Mouse (Mus musculus): ENCODE results near the gene Fscn3.

Fscn3 gene

DNA sequence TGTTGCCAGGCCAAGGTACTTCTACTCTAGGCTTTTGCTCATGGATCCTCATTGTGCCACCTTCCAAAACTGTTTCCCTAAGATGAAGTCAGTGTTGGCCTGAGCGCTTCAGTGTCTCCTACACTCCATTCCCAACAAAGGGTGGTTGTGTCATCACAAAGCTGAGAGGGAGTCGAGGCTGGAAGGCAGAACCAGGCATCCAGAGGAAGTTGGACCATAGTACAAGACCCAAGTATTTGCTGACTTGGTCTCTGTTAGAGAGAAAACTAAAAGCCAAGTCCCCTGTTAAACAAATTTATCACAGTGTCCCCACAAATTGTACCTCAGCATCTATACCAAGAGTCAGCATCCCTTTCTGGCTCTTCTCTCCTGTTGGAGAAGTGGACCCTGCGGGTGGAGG, 701 bp downstream of the Fscn3 start, which contains the start of gene Gcc1:
Gene Gcc1 (minus strand): TSS at position 101 of the 400 bp plus-strand sequence.
- no peak for DNase-seq

DNA sequence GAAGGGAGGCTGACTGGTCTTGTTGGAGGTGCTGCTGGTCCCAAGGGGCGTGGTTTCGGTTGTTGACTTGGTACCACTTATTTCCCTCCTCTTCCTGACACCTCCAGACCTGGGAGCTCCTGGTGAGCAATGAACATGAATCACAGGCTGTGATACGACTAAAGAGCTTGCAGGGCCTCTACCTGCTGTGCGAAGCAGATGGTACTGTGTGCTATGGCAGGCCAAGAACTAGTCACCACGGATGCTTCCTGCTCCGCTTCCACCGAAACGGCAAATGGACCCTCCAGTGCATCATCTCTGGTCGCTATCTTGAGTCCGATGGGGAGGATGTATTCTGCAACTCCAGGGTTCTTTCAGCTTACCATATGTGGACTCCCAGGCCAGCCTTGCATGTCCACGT, 2.3 kb downstream of the Fscn3 start:
- peak; percentile 66 for DNase-seq

GRCm38 (mm10) chr6:28430795-28431537, 3.4 kb downstream of the Fscn3 start:
- DNase-seq = no peak

DNA sequence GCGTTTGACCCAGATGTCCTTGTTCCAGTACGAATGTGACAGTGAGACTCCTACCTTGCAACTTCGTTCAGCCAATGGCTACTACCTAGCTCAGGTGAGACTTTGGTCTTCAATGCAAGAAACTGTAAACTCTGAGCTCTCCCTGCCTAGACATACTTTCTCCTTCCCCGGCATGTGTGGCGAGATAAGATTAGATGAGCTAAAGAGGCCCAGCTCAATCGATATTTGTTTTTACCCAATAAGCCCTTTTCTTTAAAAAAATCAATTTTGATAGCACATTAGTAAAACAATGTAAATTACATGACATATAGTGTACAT, 3.9 kb downstream of the Fscn3 start:
- no peak for DNase-seq

DNA sequence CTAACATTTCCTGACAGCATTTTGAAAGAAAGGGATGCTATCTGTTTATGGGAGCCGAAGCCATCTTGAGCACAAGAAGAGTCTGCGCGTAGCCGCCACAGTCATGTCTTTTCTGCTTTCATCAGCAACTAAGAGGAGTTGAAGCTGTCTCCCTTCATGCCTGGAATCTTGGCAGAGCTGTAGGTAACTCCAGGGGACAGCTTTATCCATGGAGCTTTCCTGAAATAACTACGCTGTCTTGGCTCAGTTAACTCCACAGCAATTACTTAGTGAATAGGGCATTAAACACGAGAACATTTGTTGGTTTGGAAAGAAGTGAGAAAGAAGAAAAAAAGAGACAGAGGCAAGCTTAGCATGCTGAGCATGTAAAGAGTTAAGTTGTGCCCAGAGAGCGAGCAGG, 20.3 kb downstream of the Fscn3 start:
- no peak for DNase-seq

DNA sequence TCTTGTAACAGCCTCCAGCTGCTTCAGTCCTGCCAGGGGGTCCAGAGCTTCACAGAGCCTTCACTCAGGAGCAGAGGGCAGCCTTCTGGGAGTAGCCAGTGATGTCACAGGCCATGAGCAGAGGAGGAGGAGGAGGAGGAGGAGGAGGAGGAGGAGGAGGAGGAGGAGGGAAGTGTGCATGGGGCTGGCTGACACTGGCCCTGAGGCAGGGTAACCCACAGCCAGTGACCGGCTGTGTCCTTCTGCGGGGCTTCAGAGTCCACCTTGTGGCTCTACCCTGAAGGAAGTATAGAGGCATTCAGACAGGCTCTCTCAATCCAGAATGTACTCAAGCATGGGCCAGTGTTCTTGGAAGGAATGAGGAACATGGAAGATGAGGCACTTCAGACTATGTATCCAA, 21.7 kb downstream of the Fscn3 start, which contains the start of gene Pax4:
Gene Pax4 (minus strand): TSS at position 101 of the 400 bp plus-strand sequence.
- DNase-seq = no peak

- DNase-seq = no peak
These were observed 22.9 kb downstream of the Fscn3 start for GRCm38 (mm10) chr6:28450481-28450880.

DNA sequence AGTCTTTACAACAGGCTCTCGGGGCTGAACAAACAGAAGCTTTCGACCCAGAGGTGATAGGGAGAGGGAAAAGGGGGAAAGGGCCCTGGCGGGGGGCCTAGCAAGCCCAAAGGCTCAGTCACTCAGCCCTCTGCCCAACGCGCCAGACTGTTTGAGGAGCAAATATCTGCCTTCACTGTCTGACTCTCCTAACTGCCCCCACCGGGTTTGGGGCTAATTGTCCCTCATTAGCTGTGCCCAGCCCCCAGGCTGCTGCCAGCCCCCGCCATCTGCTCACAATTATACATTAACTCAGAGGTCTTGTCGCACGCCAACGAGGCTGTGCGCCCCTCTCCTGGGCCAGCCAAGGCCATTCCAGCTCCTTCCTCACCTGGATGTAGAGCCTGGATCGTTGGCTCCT, 23.4 kb downstream of the Fscn3 start:
- DNase-seq = no peak

DNA sequence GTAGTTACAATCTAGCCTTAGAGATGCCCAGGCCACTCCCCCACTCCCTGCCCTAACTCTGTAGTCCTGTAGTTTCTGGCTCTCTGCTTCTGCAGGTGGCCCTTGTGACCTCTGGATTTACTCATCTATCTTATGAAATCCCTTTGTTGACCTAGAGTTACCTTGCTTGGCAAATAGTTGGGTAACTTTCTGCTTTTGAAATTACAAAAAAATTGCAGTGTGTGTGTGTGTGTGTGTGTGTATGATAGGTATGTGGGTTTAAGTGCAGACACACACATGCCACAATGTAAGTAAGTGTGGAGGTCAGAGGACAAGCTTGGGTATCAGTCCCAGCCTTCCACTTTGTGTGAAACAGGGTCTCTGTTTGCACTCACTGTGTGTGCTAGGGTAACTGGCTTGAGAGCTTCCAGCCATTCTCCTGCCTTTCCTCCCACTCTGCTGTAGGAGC, 31.7 kb downstream of the Fscn3 start:
- no peak for DNase-seq

GRCm38 (mm10) chr6:28460534-28460933, 32.9 kb downstream of the Fscn3 start:
- peak; percentile 68 for DNase-seq

GRCm38 (mm10) chr6:28464630-28465029, 37.0 kb downstream of the Fscn3 start:
- DNase-seq = no peak

- DNase-seq = no peak
These were observed 42.5 kb downstream of the Fscn3 start for GRCm38 (mm10) chr6:28470017-28470602.

DNA sequence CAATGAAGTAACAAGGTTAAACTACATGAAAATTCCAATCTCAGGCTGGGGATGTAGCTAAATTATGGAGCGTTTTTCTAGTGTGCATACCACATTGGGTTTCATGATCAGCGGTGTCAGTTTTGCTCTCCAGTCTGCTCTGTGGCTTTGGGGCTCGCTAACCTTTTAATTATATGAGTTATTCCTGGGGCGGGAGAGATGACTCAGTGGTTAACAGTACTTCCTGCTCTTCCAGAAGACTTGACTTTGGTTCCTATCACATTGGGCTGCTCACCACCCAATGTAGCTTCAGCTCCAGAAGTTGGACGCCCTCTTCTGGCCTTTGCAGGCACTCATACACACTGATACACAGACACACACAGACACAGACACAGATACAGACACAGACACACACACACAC, 43.0 kb downstream of the Fscn3 start:
- DNase-seq = no peak

- no peak for DNase-seq
These were observed 43.9 kb downstream of the Fscn3 start for GRCm38 (mm10) chr6:28471284-28472035.

DNA sequence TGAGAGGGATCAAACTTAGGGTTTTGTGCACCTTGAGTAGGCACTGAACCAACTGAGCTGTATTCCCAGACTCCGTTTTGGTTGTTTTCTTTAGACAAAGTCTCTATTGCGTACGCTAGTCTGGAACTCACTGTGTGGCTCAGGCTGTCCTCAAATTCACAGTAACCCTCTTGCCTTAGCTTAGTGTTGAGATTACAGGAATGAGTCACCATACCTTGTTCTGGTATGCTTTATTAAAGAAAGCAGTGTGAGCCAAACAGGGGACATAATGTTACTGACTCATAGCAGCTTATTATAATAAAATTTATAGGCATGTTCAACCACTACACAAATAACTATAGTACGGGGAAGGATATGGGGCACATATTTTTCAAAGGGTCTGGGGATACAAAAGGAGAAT, 46.6 kb downstream of the Fscn3 start:
- DNase-seq = no peak

- no peak for DNase-seq
These were observed 47.2 kb downstream of the Fscn3 start, which contains the start of gene Snd1 for GRCm38 (mm10) chr6:28474839-28475238. Gene Snd1, plus strand, starts transcription at chr6:28475139.

DNA sequence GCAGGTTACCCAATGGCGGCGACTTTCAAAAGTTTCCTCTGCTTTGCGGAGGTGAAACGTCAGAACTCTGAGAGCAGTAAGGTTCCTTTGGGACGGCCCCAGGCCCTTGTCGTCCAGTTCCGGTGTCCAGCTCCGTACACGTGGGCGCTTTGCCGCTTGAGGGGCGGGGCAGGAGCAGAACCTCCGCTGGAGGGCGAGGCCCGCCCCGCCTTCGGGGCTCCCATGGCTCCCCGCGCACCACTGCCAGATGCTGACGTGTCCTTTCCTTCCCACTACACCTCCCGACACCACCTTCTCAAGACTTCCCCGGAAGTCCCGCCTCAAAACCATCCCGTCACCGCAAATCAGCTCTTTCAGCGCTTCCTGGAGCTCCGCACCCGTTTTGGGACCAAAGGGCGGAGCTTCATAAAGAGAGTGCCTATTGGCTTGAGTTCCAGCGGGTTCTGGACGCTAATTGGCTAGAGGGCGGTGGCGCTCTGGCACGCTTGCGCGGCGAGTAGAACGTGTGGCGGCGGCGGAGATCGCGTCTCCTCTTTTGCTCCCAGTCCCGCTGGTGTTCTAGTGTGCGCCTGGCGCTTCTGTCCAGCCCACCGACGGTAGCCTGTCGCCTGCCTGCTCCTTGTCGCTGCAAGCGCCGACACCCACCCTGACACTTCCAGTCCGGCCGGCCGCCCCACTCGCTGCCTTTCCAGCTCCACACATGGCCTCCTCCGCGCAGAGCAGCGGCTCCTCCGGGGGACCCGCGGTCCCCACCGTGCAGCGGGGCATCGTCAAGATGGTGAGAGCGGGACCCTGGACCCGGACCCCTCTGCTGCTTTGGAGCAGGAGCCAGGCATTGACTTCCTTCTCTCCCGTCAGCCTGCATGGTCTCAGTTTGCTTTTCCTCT, 52.5 kb downstream of the Fscn3 start:
- peak; percentile 99 for DNase-seq

DNA sequence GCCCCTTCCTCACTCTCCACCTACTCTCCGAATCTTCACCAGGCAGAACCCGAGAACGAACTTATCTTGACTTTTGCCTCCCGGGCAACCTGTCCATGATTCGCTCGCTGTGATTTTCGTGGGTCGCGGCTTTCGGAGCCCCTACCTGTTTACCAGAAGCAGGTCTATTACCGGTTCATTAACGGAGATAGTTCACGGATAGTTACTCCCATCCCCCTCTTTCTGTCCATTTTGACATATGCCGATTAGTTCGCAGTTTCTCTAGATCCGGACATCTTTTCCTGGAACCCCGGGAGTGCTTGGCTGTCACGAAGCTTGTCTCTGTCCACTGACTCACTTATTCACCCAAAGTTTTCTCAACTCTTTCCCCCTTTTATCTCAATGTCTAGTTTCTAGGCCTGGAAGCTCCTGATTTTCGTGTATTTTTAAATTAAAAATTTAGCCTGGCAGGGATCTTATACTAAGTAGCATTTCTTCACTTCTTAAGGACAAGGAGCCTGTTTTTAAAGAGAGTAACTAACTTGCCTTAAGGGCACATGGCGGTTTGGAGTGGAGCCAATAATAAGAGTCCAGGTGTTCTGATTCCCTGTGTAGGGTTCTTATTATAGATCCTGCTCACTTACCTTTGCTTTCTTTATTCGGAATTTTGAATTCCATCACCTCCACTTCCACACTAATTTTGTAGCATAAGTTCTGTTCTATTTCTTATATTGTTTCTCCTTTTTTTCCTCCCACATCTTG, 53.3 kb downstream of the Fscn3 start:
- no peak for DNase-seq

GRCm38 (mm10) chr6:28482711-28483315, 55.2 kb downstream of the Fscn3 start:
- no peak for DNase-seq

DNA sequence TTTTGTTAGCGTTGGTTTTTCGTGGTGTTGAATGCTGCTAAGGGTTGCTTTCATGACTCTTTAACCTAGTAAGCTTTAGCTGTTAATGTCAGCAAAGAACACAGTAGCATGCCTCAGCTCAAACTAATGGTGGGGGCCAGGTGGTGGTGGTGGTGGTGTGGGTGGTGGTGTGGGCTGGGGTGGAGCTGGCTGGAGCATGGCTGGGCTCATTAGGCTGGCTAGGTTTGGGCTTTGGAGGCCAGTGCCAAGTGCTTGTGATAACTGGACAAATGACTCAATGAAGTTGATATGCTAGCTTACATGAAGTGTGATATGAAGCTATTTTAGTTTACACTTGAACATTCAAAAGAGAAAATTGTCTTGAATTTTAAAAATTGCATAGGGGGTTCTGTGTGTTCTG, 58.4 kb downstream of the Fscn3 start:
- no peak for DNase-seq

DNA sequence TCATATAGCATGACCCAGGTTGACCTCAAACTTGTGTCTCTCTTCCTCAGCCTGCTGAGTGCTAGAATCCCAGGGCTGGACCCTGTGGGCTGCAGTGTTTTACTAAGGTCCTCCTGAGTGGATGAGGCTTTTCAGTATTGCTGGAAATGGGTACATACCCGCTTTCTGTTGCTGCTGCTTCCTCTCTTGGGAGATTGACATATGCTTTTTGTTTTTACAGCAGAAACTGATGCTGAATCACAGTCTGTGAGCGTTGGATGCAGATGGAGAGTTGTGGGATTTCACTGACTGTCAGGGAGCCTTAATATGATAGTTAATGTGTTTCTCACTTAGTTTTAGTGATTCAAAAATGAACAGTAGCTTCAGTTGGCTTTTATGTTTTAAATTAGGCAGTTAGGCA, 58.9 kb downstream of the Fscn3 start:
- no peak for DNase-seq

- DNase-seq = no peak
These were observed 59.3 kb downstream of the Fscn3 start for GRCm38 (mm10) chr6:28486905-28487304.

Measured in cerebellum, adult 11-12 months (tissue).